Mouse (Mus musculus) kidney, adult 2 months (tissue): Measurements from ENCODE around the gene A730015C16Rik. TPM values are rescaled to one million over a fixed set of nuclear protein-coding genes. Genes with fewer than 3 reads are reported as not detected.

Experiments used
- DNase-seq: peaks from one replicate; pipeline ENCODE4 v3.0.0; 2021
- H3K27ac ChIP-seq: fragments of 200-500 bp; 2 replicates; pipeline ENCODE4 v1.5.1; 2012; ENCODE audit warnings: low read depth, low read length, control low read depth, inconsistent platforms; ENCODE audit not compliant: insufficient read depth
- H3K27me3 ChIP-seq: fragments of 200-500 bp; replicated peaks from 2 replicates; pipeline ENCODE4 v1.6.1; 2012; ENCODE audit warnings: mild to moderate bottlenecking, moderate library complexity, low read length, inconsistent platforms; ENCODE audit not compliant: control insufficient read depth, insufficient read depth
- H3K36me3 ChIP-seq: fragments of 200-500 bp; 2 replicates; pipeline ENCODE4 v1.6.1; 2012; ENCODE audit warnings: mild to moderate bottlenecking, moderate library complexity, low read length, inconsistent platforms; ENCODE audit not compliant: control insufficient read depth, insufficient read depth
- H3K4me1 ChIP-seq: fragments of 200-500 bp; 2 replicates; pipeline ENCODE4 v1.6.1; 2011; ENCODE audit warnings: low read length; ENCODE audit not compliant: control insufficient read depth, insufficient read depth
- H3K4me3 ChIP-seq: fragments of 200-500 bp; 2 replicates; pipeline ENCODE4 v1.5.1; 2011; ENCODE audit warnings: mild to moderate bottlenecking, low read depth, low read length, control low read depth; ENCODE audit not compliant: insufficient read depth
- CTCF ChIP-seq: fragments of 200-500 bp; conservative IDR thresholded peaks from 2 replicates; pipeline ENCODE4 v1.5.1; 2011; ENCODE audit warnings: low read depth, mild to moderate bottlenecking, control low read depth, low read length, moderate library complexity, mixed read lengths; ENCODE audit not compliant: insufficient read depth, insufficient read length
- POLR2A ChIP-seq: fragments of 200-500 bp; IDR thresholded peaks from one replicate; pipeline ENCODE4 v1.6.1; 2011; ENCODE audit warnings: low read depth, low read length, control low read depth
- WGBS: fragments of 180-500 bp; shearing (Covaris S2); methylation state at CpG from one replicate; pipeline ENCODE4 v1.1.7; 2018; 5-methylcytosine and 5-hydroxymethylcytosine counted together
- polyA plus RNA-seq: library from polyadenylated mRNA; depleted of rRNA; stranded (reverse); fragments of >200 nt; gene quantifications from 2 replicates; pipeline ENCODE4 v1.2.3, GENCODE M21; 2012

A730015C16Rik gene
- polyA plus RNA-seq, 1 experiment = not detected

- Histone ChIP-seq H3K4me1 (peaks cover 7% of the 10 kb centered on the region; the same call in 1 of the 2 replicates), H3K27me3 (no peaks in the 10 kb centered on the region), H3K27ac (no peak overlapping the region), H3K4me3 (no peak overlapping the region), H3K36me3 (peaks cover 5% of the 10 kb centered on the region)
- TF ChIP-seq CTCF = no peak
- no peak for TF ChIP-seq POLR2A
- WGBS = 73% methylated on average over 1 of the region's 1 CpGs
- DNase-seq = no peak
Measured at GRCm38 (mm10) chr4:108830698-108831097, 17.7 kb downstream of the A730015C16Rik start.

GRCm38 (mm10) chr4:108826643-108827042, 21.8 kb downstream of the A730015C16Rik start:
- Histone ChIP-seq H3K4me1 (peaks cover under 1% of the 10 kb centered on the region; the same call in 1 of the 2 replicates), H3K27ac (no peak overlapping the region), H3K4me3 (no peak overlapping the region), H3K27me3 (no peaks in the 10 kb centered on the region), H3K36me3 (peaks cover 6% of the 10 kb centered on the region)
- DNase-seq = no peak
- 76% methylated on average over 2 of the region's 2 CpGs for WGBS
- TF ChIP-seq CTCF (no peak), POLR2A (no peak)

DNA sequence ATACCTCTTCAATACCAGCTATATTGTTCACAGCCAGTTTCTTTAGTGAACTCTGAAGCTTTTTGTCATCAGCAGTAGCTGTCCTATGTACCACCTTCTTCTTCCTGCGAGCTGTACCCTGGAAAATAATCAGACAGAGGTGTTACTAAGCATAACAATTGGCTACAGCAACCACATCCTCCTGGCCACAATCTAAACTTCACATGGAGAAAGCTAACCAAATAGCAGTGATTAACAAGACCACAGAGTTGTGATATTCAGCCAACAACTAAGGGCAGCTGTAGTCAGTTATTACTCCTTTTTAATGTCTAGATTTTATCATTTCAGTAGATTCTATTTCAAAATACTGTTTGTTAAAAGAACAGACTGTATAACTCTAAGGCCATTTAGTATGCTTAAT, 22.3 kb downstream of the A730015C16Rik start:
- Histone ChIP-seq H3K4me1 (no peaks in the 10 kb centered on the region), H3K27me3 (no peaks in the 10 kb centered on the region), H3K36me3 (peaks cover 6% of the 10 kb centered on the region), H3K27ac (no peak overlapping the region), H3K4me3 (no peak overlapping the region)
- no peak for DNase-seq
- WGBS = 90% methylated on average over 1 of the region's 1 CpGs
- TF ChIP-seq CTCF = no peak
- TF ChIP-seq POLR2A = no peak

DNA sequence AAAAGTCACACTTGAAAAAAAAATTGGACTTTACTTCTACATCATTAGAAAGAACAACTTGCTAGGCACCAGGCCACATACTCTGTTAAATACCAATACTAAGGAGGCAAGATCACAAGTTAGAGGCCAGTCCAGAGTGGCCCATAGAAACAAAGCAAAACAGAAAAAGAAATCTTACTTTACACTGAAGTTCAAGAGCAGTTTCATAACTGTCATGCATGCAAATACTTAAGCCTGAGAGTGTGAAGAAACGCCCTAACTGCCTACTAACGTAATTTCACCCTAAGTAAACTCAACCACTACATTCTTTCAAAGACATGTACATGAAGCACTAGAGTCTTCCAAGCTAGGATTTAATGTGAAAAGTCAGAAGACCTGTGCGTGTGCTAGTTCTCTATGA, 22.7 kb downstream of the A730015C16Rik start:
- Histone ChIP-seq H3K36me3 (peaks cover 8% of the 10 kb centered on the region), H3K4me1 (no peaks in the 10 kb centered on the region), H3K27ac (no peak overlapping the region), H3K4me3 (no peak overlapping the region), H3K27me3 (no peaks in the 10 kb centered on the region)
- DNase-seq = no peak
- no peak for TF ChIP-seq CTCF
- no peak for TF ChIP-seq POLR2A
- WGBS = 89% methylated on average over 3 of the region's 3 CpGs

DNA sequence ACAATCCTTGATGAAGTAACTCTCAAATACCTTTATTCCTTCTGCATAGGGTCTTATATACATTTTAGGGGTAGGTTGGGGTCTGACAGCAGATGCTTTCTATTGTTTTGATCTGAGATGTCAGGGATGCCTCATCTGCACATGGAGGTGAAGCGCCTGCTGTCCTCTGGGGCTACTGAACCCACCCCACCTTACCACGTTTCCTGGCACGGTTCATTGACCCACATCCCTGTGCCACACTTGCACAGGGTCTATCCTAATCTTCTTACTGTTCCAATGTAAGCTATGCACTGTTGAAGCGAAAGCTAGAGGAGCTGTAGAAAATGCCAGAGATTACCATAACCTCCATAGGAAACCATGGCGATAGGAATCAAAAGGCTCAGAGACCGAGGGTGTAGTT, 36.9 kb downstream of the A730015C16Rik start:
- TF ChIP-seq CTCF (no peak), POLR2A (no peak)
- H3K27ac ChIP-seq = no peak overlapping the region
- H3K4me1 ChIP-seq = no peaks in the 10 kb centered on the region
- no peak overlapping the region for H3K4me3 ChIP-seq
- H3K27me3 ChIP-seq = no peaks in the 10 kb centered on the region
- WGBS = 63% methylated on average over 6 of the region's 6 CpGs
- no peak for DNase-seq
- H3K36me3 ChIP-seq = no peaks in the 10 kb centered on the region; the same call in 1 of the 2 replicates

DNA sequence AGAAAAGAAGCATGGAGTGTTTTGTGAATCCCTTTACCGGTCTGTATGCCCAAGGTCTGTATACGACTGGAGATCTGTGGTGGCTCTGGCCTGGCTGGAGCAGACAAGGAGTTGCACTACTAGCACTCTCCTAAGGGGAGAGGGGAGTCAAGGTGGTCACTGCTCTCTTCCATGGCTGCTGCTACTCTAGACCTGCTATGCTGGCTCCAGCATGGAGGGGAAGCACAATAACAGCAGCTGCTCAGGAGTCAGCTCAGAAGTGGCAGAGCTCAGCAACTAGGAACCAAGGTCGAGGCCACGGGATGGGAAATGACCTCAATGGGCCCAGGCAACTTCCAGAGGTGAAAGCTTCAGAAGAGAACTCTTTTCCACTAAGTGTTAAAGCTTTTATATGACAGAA, 37.3 kb downstream of the A730015C16Rik start:
- WGBS = 64% methylated on average over 4 of the region's 4 CpGs
- H3K27me3 ChIP-seq = no peaks in the 10 kb centered on the region
- TF ChIP-seq POLR2A (no peak), CTCF (no peak)
- DNase-seq = no peak
- H3K4me3 ChIP-seq = no peak overlapping the region
- no peaks in the 10 kb centered on the region for H3K4me1 ChIP-seq
- H3K27ac ChIP-seq = no peak overlapping the region
- no peaks in the 10 kb centered on the region; the same call in 1 of the 2 replicates for H3K36me3 ChIP-seq

DNA sequence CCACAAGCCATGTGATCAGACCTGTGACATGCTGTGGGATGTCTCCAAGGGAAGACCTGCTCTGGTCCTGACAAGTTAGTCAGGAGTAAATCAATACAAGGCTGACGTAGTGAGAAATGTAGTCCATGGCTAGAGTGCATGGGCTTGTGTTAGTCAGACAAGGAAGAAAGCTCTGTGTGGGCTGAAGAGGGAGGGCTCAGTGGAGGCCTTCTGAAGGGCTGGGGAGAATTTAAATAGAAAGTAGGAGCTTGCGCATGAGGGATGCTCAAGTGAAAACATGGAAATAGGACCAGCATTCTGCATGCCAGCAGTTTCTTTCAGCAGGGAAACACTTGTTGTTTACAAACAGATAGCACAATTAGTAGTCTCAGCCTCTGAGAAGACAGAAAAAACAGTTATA, 44.9 kb downstream of the A730015C16Rik start:
- H3K27me3 ChIP-seq = no peaks in the 10 kb centered on the region
- H3K36me3 ChIP-seq = no peaks in the 10 kb centered on the region
- DNase-seq = no peak
- no peaks in the 10 kb centered on the region for H3K4me1 ChIP-seq
- H3K4me3 ChIP-seq = no peak overlapping the region
- TF ChIP-seq POLR2A = no peak
- no peak for TF ChIP-seq CTCF
- no peak overlapping the region for H3K27ac ChIP-seq
- WGBS = 90% methylated on average over 2 of the region's 2 CpGs
